ENCODE assay signal across 9 mouse cellular contexts in genomic region chr2:120499971-120500471, GRCm38 (mm10). TPM values are rescaled to one million over a fixed set of nuclear protein-coding genes. Genes with fewer than 3 reads are reported as not detected.
A peak's percentile ranks its signal among the peaks of the same experiment; 100 is the strongest.
DNase-seq lines count a peak whose midpoint lies in the region; ATAC-seq lines count a peak whose summit lies in the region.
"Had no signal": no experiment of that assay in that cellular context is flagged by ENCODE, and none has a peak within 500 bp of the region (broad histone marks: within the 10 kb centered on the region; RNA-seq: fewer than 3 reads in every experiment).

No protein-coding gene starts in this region.

- H3K4me2 ChIP-seq in heart, embryonic 14.5 days (ENCODE audit: low read length) = peak overlapping the region; percentile 2; the same call in 1 of the 2 replicates

- ATAC-seq in heart, embryonic 14.5 days (ENCODE audit: insufficient number of reproducible peaks, insufficient read depth, low FRiP score, low read depth) = peak; percentile 31; the same call in 1 of the 2 replicates
- peak; percentile 45 for ATAC-seq in granulocyte monocyte progenitor cell, adult 5-6 weeks (replicated peaks; ENCODE audit: poor library complexity, severe bottlenecking)

- H3K36me3 ChIP-seq in heart, embryonic 14.5 days (ENCODE audit: control insufficient read depth, insufficient read depth, low read length) = peaks cover 15% of the 10 kb centered on the region

- no peak for DNase-seq in heart, postnatal 14 days
- DNase-seq in lung, postnatal 14 days = peak; percentile 11
- DNase-seq in thymus, adult 18-20 months = peak; percentile 72 to 85
- DNase-seq in gastrocnemius, postnatal 36 days = no peak
- DNase-seq in kidney, postnatal 36 days = no peak
- no peak for DNase-seq in cerebellum, adult 9-11 months
- DNase-seq: kidney, postnatal 14 days had no signal

- H3K4me3 ChIP-seq in heart, embryonic 14.5 days (ENCODE audit: control insufficient read depth in 1 of 2, insufficient read depth in 1 of 2, low read depth in 1 of 2, low read length in 2 of 2) = no peak overlapping the region

- H3K4me1 ChIP-seq in heart, embryonic 14.5 days (ENCODE audit: control insufficient read depth in 2 of 2, insufficient read depth in 2 of 2, low read length in 2 of 2) = peaks cover 34 to 47% of the 10 kb centered on the region in 2 experiments

- H3K27ac ChIP-seq in heart, embryonic 14.5 days (replicated peaks in 1 of 2; ENCODE audit: control insufficient read depth in 1 of 2, insufficient read depth in 1 of 2, low read depth in 2 of 2, low read length in 2 of 2) = peak overlapping the region; percentile 67 to 73

- intact Hi-C loops in heart, postnatal 14 days (cut with DNase I) = no loop called here
- intact Hi-C loops in gastrocnemius, postnatal 36 days (cut with DNase I) = loop anchor here (2.0 kb wide), 1 partner anchor 15 kb away; no protein-coding TSS in a partner anchor

- peak overlapping the region; percentile 28 for H3K9ac ChIP-seq in heart, embryonic 14.5 days (ENCODE audit: low read length)

- 34% methylated on average over 6 of the region's 6 CpGs for WGBS in heart, embryonic 14.5 days

- H3K27me3 ChIP-seq in heart, embryonic 14.5 days (ENCODE audit: control insufficient read depth, insufficient read depth, low read length) = no peaks in the 10 kb centered on the region

- no peaks in the 10 kb centered on the region for H3K9me3 ChIP-seq in heart, embryonic 14.5 days (ENCODE audit: control insufficient read depth, low read length)

RNA-seq across cellular contexts. Expression of gene Capn3, which starts 44.2 kb away (rescaled TPM):
- 2.9 and 3.3 TPM in 2 replicates for polyA plus RNA-seq in heart, embryonic 14.5 days (2014; fragmentation: Nextera tagmentation; extraction: Ambion mirVana)
- total RNA-seq in heart, postnatal 14 days (2021) = 1 to 10 TPM; 2.0 to 2.9 TPM
- 1.4 TPM in 1 of 2 replicates, not detected in the other for total RNA-seq in granulocyte monocyte progenitor cell, adult 5-6 weeks (2014; fragmentation: Nextera tagmentation)
- total RNA-seq in granulocyte monocyte progenitor cell, adult 5-6 weeks (2017) = 1.4 and 1.6 TPM in 2 replicates
- 100 to 1,000 TPM; 115 to 125 TPM for total RNA-seq in gastrocnemius, postnatal 36 days (2021)

Comparison
In these comparisons a context has a peak if more than half of its experiments do, and no peak if none do; other contexts are left out.
1. DNase-seq: peak in lung, postnatal 14 days (single experiment) and thymus, adult 18-20 months (2 of 2); none in heart, postnatal 14 days (0 of 2), gastrocnemius, postnatal 36 days (0 of 2), kidney, postnatal 36 days (0 of 2) and cerebellum, adult 9-11 months (single experiment).
2. RNA of gene Capn3, which starts 44.2 kb away (total RNA-seq): 115 to 125 TPM in gastrocnemius, postnatal 36 days; 2.0 to 2.9 TPM in heart, postnatal 14 days and 1.4 to 1.6 TPM in granulocyte monocyte progenitor cell, adult 5-6 weeks; every median in the first group is over 10 times any median in the second.